Mouse (Mus musculus) monocyte, adult 2 months (primary cell): ENCODE measurements around the gene Eapp.

Experiments
- DNase-seq, 2 experiments: peaks; one replicate each; pipeline ENCODE4 v3.0.0; 2022; ENCODE audit warnings: low spot score in 2 of 2, low read depth in 1 of 2

The Eapp gene

DNA sequence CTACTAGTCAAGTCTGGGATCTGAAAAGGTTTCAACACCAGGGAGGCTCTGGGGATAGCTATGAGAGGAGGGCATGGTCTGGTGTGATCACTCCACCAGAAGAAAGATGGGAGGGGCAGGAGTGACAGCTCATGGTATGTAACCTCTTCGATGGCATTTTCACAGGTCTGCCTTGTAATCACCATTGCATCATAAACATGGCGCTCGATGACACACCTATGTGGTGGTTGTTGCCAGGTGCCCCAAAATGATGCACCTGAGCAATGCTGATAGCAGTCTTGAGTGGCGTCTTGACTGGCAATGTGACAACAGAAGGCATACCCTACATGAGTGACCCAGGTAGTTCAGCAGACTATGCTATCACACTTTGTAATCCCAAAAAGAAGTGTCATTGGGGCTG, 54.3 kb downstream of the Eapp start:
- DNase-seq: no peak

DNA sequence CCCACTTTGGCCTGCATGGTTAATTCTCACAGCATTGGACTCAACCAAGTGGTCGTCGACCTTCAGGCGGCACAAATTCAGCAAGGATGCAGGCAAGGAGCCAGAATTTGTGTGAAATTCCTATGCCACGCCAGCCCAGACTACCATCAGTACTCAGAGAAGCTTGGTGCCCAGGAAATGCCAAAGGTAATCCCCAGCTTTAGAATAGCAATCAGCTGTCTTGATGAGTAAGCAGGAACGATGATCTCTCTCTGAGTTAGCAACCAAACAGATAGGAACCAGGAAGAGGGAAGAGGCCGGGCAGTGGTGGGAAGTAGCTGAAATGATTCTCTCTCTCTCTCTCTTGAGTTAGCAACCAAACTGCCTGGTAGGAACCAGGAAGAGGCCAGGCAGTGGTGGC, 55.4 kb downstream of the Eapp start:
- DNase-seq: no peak

DNA sequence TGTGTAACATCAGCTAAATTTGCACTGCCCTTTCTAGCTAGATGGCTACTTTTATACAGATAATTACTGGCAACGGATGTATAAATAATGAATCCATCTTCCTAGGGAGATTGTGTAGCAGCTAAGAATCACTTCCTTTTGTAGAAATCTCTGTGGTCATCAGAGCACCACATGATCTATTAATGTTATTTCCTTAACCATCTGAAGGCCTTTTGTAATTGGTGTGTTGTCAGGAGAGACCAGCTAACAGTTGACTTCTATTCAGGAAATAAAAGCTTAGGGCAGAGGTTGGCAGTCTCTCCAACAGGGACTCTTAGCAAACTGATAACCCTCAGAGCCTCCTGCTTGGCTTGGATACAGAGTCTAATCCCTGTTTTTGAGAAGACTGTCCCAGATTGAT, 58.7 kb downstream of the Eapp start:
- DNase-seq: no peak

GRCm38 (mm10) chr12:54632141-54632540, 63.6 kb downstream of the Eapp start:
- no peak for DNase-seq

DNA sequence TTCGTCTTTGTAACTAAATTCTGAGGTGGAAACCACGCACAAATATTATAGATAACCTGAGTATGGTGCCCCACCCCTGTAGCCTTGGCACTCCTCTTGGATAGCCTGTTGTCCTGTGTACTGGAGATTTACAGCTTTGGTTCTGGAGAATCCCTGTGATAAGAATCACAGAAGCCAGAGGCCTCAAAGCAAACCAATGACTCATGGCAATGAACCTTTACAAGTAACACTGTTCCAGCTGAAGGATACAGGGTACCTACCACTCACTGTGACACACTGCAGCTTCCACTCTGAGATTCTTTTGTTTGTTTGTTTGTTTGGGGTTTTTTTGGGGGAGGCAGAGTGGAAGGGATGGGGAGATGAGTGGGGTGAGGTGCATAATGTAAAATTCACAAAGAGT, 73.8 kb downstream of the Eapp start:
- no peak for DNase-seq
